Mouse (Mus musculus) stomach, postnatal 0 days (tissue): ENCODE measurements at regions not wholly inside any gene's neighbourhood (a gene's known extent, or its start where the extent isn't known, plus 50 kb on each side); places are given as distances from the start of the nearest gene placed in this dataset.

ENCODE experiments used
- CTCF ChIP-seq: IDR thresholded peaks from 2 replicates; pipeline ENCODE4 v1.5.1; 2016; ENCODE audit warnings: antibody characterized with exemption, low read depth, mild to moderate bottlenecking, moderate library complexity
- EP300 ChIP-seq: optimal IDR thresholded peaks from 2 replicates; pipeline ENCODE3; 2016; ENCODE audit warnings: antibody characterized with exemption

DNA sequence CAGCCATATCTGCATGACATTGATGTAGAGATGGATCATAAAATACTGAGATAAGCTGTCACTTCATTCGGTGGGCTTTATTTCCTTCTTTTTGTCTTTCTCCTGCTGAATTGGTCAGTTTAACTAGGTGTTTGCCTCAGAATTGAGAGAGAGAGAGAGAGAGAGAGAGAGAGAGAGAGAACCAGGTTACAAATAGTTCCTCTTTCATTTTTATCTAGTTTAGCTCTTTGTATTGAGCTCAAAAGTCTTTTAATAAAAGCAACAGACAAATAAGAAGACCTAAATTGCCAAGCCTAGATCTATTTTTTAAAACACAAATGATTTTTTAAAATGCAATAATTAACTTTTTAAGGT is 253.4 kb upstream of the Zeb2 start:
- TF ChIP-seq EP300 (no peak), CTCF (no peak)
